Mouse (Mus musculus) thymus, adult 2 months (tissue): ENCODE data around the gene Akap2.

ENCODE experiments used
- CTCF ChIP-seq: fragments of 200-500 bp; IDR thresholded peaks from 2 replicates; pipeline ENCODE4 v1.5.1; 2012; ENCODE audit warnings: mild to moderate bottlenecking, control low read depth, low read length, moderate library complexity, borderline replicate concordance; ENCODE audit not compliant: control insufficient read depth, poor library complexity, insufficient read depth; ENCODE audit errors: extremely low read depth
- POLR2A ChIP-seq: fragments of 200-500 bp; IDR thresholded peaks from 2 replicates; pipeline ENCODE4 v1.6.1; 2012; ENCODE audit warnings: mild to moderate bottlenecking, low read length, control low read depth, moderate library complexity; ENCODE audit not compliant: control insufficient read depth, poor library complexity, insufficient read depth; ENCODE audit errors: extremely low read depth

DNA sequence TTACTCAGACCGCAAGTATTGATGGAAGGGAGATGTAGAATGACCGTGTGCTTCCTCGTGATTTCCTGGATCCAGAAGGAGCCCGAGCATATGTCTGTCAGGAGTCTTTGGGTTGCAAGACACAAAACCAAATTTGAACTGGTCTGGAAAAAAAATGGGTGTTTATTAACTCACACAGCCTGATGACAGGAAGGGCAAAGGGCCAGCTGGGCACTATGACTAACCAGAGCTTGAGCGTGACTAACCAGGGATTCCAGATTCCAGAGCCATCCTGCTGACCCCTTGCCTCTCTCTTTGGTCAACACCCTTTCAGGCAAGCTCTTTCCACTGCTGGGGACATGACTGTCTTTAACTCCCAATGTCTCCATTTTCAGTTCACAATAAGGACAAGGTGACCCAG is 18.0 kb downstream of the Akap2 start:
- no peak for TF ChIP-seq CTCF
- TF ChIP-seq POLR2A, result no peak
